Mouse (Mus musculus) left cerebral cortex, adult 11 months (tissue): Measurements from ENCODE around the gene Uhrf2.

Experiments
- DNase-seq: peaks from one replicate; pipeline ENCODE4 v3.0.0; 2022; ENCODE audit warnings: low spot score

Uhrf2 gene

DNA sequence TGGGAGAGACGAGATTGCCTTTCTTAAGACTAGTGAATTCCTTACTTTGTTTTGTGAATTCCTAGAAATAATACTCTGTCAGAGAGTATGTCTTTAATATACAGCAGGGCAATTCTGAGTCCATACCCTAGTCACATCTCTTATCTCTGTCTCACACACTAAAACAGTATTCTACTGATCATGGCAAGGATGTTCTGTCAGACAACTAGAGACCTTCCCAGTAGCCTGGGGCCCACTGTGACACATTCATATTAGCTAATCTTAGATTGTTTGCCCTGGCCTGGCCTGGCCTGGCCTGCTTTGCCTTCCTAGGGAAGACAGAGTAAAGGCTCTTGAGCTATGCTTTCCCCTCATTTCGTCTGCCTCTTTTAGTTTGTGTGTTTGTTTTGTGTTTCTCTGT is 20.3 kb downstream of the Uhrf2 start:
- DNase-seq, result no peak

- DNase-seq, result no peak
Measured at GRCm38 (mm10) chr19:30051479-30051878, 21.2 kb downstream of the Uhrf2 start.

GRCm38 (mm10) chr19:30054218-30054617 is 23.9 kb downstream of the Uhrf2 start:
- no peak for DNase-seq

- DNase-seq, result peak; percentile 15
Measured at GRCm38 (mm10) chr19:30065797-30066196, 35.5 kb downstream of the Uhrf2 start.

- DNase-seq, result no peak
Measured at GRCm38 (mm10) chr19:30090163-30090562, 59.9 kb downstream of the Uhrf2 start.

- no peak for DNase-seq
Measured at GRCm38 (mm10) chr19:30091644-30092295, 61.5 kb downstream of the Uhrf2 start.

DNA sequence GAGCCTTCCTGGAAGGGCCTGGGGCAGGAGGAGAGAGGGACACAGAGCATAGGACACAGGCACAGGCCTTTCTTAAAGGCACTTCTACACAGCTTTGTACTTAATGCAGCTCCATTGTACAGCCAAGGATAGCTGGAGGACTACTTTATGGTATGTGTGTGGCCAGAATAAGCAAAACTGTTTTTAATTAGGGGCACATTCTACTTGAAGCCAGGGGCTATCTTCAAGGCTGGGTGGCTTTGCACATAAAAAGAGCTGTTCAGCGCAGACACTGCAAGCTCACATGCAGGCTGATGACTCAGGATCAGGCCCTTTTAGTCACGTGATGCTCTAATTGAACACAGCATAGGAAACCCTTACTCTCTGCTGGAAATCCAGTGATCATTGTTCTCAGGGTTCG is 65.9 kb downstream of the Uhrf2 start:
- DNase-seq, result no peak

GRCm38 (mm10) chr19:30097039-30097438 is 66.7 kb downstream of the Uhrf2 start:
- DNase-seq, result no peak

GRCm38 (mm10) chr19:30100571-30100970 is 70.3 kb downstream of the Uhrf2 start:
- no peak for DNase-seq

DNA sequence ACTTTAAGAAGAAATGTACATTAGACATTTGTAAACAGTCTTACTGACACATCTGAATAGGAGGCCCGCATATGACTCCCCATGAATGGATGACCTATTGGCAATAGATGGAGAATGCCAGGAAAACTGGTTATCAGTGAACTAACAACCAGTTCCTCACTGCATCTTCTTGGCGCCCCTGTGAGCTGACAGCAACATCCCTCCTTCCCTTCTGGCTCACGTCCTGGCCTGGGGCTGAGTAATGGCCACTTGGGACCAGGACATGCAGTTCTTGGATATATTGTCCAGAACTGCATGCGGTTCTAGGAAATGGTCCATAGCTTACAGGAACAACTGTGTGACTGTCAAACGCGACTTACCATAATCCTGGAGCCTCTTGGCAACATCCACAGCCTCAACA is 72.3 kb downstream of the Uhrf2 start:
- no peak for DNase-seq

DNA sequence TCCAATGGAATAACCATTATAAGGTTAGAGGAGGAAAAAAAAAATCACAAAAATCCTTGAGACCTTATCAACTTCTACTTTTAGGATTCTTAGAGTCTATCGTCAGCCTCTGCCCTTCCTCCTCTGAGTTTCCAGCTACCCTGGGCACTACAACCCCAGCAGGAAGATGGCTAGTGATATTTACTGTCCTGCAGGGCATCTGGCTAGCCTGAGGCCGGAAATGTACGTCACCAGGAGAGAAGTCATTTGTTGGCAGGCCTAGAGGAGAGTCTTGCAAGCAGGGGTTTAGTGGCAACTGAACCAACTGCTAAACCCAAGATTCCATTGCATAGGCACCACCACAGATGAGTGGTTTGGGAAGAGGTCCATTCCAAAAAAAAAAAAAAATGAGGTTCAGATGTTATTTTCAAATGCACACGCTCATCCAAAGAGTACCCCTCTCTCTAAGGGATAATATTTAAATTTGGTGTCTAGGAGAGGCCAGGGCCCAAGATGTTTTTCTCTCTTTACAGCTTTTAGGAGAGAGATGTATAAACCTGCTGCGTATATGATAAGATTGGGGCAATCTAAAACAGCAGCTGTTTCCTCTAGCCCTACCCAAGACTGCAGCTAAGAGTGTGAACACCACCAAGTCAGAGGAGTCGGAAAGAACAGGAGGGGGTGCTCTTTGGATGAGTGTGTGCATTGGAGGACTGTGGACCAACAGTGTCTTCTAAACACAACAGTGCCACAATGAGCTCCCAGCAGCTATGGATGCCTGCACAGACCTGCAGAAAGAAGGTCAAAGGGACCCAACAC is 74.9 kb downstream of the Uhrf2 start:
- no peak for DNase-seq

- DNase-seq, result no peak
Measured at GRCm38 (mm10) chr19:30107221-30107845, 77.0 kb downstream of the Uhrf2 start.

DNA sequence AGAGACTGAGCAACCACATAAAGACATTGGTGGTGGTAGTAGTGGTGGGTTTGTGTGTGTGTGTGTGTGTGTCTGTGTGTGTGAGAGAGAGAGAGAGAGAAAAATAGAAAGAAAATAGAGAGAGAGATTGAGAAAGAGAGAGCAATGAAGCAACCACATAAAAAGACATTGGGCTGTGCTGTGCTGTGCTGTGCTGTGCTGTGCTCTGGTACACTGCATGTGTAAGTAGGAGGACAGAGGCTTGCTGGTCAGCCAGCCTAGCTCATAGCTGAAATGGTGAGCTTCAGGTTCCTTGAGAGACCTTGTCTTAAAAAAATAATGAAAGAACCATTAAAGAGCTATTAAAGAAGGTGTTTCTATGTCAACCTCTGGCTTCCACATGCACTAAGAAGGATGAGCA is 78.3 kb downstream of the Uhrf2 start:
- DNase-seq, result no peak

DNA sequence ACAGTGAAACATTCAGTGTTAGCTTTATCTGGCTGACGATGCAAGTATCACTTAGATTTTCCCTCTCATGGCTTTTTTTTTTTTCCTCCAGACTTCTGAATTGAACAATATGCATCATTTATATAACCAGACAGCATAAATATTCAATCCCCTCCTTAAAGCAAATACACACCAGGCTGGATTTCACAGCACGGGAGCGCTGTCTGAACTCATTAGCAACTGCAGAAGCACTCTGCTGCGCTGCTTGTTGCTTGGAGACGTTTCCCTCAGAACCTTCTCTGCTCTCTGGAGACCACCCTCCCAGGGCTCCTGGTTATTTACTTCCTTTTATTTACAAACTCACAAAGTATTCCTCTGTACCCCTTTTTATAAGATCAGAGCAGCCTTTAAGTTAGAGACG is 78.8 kb downstream of the Uhrf2 start:
- no peak for DNase-seq

GRCm38 (mm10) chr19:30111421-30111820 is 81.1 kb downstream of the Uhrf2 start:
- DNase-seq, result no peak

- no peak for DNase-seq
Measured at GRCm38 (mm10) chr19:30112961-30113688, 82.8 kb downstream of the Uhrf2 start.

GRCm38 (mm10) chr19:30114919-30115441 is 84.7 kb downstream of the Uhrf2 start:
- no peak for DNase-seq

- no peak for DNase-seq
Measured at GRCm38 (mm10) chr19:30115606-30116005, 85.3 kb downstream of the Uhrf2 start.

DNA sequence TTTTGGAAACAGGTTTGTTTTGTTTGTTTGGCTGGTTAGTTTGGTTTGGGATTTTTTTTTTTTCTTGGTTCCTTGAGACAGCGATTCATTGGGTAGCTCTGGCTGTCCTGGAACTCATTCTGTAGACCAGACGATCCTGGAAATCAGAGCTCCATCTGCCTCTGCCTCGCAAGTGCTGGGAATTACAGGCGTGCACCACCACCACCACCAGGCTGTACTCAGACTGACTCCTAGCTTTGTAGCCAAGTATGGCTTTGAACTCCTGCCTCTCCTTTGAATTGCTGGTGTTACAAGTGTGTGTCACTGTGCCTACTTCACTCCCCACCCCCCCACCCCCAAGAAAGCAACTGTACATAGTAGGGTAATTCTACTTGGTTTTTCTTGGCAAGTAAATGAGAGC is 86.9 kb downstream of the Uhrf2 start:
- no peak for DNase-seq

GRCm38 (mm10) chr19:30117775-30118174 is 87.5 kb downstream of the Uhrf2 start:
- DNase-seq, result no peak

DNA sequence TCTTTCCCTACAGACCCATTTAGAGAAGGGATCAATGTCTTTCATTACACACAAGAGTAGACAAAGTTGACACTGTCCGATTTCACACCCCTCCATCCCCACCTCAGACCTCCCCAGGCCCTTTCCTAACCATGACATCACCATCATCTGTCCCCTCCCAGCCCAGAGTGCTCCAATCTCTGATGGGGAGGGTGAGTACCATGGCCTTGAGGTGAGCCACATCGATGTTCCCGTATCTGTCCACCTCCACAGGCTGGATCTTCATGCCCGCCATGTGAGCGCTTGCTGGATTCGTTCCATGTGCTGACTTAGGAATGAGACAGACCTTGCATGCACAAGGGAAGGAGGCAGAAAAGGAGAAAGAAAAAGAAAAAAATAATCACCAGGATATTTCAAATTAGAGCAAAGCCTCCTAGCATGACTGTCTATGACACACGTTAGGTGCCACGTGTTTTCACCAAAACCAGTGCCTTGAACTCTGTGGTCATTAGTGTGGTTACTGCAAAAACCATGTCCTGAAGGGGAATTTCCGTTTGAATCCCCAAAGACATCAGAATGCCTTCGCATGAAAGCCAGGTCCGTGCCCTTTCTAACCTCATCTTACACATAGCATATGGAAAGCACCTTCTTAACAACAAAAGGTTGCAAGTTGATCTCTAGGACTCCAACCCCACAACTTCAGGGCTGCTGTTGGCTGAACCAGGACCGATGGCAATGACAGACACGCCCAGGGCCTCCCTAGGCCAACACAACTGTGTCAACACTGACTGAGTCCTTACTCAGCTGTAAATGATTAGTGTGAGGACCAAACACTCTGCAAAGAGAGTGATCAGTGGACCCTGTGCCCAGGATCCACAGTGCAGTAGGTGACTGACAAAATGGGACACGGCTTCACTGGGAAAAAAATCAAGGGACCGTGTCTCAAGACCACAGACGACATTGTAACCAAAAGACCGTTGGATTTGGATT is 88.3 kb downstream of the Uhrf2 start:
- no peak for DNase-seq
